Mouse (Mus musculus) erythroblast, embryonic 14.5 days (primary cell): ENCODE results near the gene BC107364.

Experiments
- GATA1 ChIP-seq: IDR thresholded peaks from 2 replicates; pipeline ENCODE4 v1.6.1; 2012; ENCODE audit warnings: low read length, inconsistent platforms, mixed read lengths
- TAL1 ChIP-seq: IDR thresholded peaks from 3 replicates; pipeline ENCODE4 v1.6.1; 2012; ENCODE audit warnings: low read length, inconsistent platforms, mixed read lengths

- no peak for TF ChIP-seq TAL1
- TF ChIP-seq GATA1, result no peak
Measured at GRCm38 (mm10) chr3:96396857-96397256, 55.2 kb downstream of the BC107364 start.
